Mouse (Mus musculus) common myeloid progenitor, adult 5-6 weeks (primary cell): ENCODE results near the gene Hist1h3d. TPM values are rescaled to one million over a fixed set of nuclear protein-coding genes. Genes with fewer than 3 reads are reported as not detected.
"Not testable (repeated sequence)": the region's sequence is repeated elsewhere in the genome, so short reads cannot be mapped to it uniquely, and the experiment has no call there.

Experiments used
- ATAC-seq: replicated peaks from 2 replicates; pipeline ENCODE4 v1.8.0; 2016; ENCODE audit warnings: low read depth, mild to moderate bottlenecking, moderate TSS enrichment, inconsistent platforms; ENCODE audit not compliant: poor library complexity, severe bottlenecking
- total RNA-seq: library from RNA; stranded (forward); fragments of 200-1000, 187-1606 nt; gene quantifications from 2 replicates; pipeline ENCODE4 v1.2.3, GENCODE M21; 2017

Hist1h3d gene
- total RNA-seq, 1 experiment from 2014 or later = 137 TPM

GRCm38 (mm10) chr13:23562699-23563462 is 12.7 kb upstream of the Hist1h3d start:
- ATAC-seq = peak; percentile 46

GRCm38 (mm10) chr13:23564482-23564881 is 11.1 kb upstream of the Hist1h3d start:
- ATAC-seq = no peak

DNA sequence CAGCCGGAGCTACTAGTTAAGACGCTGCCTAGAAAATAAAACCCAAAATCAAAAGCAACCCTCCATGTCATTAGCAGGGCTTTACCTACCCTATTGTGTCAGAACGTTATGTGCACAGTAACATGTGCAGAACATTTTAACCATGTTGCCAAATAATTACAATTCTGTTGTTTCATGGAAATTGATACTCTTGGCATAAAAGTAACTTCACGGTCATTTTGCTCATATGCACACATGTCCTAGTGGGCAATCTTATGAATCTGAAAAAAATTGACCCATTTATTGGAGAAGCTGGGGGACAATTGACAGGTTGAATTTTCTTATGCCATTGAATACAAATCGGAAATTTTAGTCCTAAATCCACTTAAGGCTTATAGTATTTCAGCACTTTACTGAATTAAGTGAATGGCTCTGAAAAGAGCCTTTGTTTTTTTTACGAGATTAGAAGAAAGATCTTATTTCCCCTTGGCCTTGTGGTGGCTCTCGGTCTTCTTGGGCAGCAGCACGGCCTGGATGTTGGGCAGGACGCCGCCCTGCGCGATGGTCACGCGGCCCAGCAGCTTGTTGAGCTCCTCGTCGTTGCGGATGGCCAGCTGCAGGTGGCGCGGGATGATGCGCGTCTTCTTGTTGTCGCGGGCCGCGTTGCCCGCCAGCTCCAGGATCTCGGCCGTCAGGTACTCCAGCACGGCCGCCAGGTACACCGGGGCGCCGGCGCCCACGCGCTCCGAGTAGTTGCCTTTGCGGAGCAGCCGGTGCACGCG is 5.1 kb upstream of the Hist1h3d start:
- not testable (repeated sequence) for ATAC-seq

DNA sequence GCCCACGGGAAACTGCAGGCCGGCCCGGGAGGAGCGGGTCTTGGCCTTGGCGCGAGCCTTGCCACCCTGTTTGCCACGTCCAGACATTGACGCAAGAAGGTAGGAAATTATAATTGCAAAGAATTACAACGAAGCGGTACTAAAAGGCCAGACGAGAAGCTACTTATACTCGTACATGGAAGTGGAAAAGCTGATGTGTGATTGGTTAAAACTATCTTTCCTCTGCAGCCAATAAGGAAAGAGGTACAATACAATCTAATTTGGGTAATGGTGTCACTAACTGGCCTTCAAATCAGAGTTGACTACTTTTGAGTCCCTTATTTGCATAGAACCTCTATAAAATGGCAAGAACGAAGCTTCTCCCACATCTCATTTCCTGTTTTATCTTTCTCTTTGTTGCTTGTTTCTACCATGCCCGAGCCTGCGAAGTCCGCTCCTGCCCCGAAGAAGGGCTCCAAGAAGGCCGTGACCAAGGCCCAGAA is 4.5 kb upstream of the Hist1h3d start, which contains the start of the genes Hist1h2ae and Hist1h2bg:
Hist1h2ae (minus strand) TSS at position 199 of the 482 bp plus-strand sequence.
Hist1h2bg (plus strand) TSS at position 375 of the 482 bp plus-strand sequence.
- ATAC-seq = peak; percentile 76

DNA sequence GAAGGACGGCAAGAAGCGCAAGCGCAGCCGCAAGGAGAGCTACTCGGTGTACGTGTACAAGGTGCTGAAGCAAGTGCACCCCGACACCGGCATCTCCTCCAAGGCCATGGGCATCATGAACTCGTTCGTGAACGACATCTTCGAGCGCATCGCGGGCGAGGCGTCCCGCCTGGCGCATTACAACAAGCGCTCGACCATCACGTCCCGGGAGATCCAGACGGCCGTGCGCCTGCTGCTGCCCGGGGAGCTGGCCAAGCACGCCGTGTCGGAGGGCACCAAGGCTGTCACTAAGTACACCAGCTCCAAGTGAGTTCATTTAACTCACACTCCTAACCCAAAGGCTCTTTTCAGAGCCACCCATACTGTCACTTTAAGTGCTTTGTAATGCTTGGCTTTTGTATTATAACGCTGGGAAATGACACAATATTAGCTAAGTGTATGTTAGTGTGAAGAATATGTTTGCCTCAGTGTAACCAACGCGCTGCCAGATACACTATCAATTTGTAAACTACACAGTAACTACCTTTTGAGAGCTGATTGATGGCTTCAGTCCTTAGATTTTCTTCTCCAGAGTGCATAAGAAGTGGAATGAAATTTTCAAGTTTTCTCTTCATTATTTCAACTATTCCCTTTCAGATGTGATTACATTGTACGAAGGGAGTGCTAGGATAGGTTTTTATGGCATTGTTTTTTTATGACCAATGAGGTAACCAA is 3.9 kb upstream of the Hist1h3d start:
- peak; percentile 9; the same call in 1 of the 2 replicates for ATAC-seq

- no peak for ATAC-seq
Measured at GRCm38 (mm10) chr13:23572218-23573033, 3.1 kb upstream of the Hist1h3d start.

- not testable (repeated sequence) for ATAC-seq
Measured at GRCm38 (mm10) chr13:23573034-23573897, 2.3 kb upstream of the Hist1h3d start.

- ATAC-seq = peak; percentile 70
Measured at GRCm38 (mm10) chr13:23573898-23574524, 1.6 kb upstream of the Hist1h3d start, which contains the start of the genes Hist1h2bf and Hist1h2ad. Hist1h2bf (minus strand) TSS chr13:23574196. Hist1h2ad (plus strand) TSS chr13:23574381.

- ATAC-seq = not testable (repeated sequence)
Measured at GRCm38 (mm10) chr13:23574546-23575170, 905 bp upstream of the Hist1h3d start.

DNA sequence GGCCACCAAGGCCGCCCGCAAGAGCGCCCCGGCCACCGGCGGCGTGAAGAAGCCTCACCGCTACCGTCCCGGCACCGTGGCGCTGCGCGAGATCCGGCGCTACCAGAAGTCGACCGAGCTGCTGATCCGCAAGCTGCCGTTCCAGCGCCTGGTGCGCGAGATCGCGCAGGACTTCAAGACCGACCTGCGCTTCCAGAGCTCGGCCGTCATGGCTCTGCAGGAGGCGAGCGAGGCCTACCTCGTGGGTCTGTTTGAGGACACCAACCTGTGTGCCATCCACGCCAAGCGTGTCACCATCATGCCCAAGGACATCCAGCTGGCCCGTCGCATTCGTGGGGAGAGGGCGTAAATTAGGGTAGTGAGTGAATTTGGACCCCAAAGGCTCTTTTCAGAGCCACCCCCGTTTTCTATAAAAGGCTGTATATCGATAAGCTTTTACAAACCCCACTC is 326 bp downstream of the Hist1h3d start:
- ATAC-seq = not testable (repeated sequence)

DNA sequence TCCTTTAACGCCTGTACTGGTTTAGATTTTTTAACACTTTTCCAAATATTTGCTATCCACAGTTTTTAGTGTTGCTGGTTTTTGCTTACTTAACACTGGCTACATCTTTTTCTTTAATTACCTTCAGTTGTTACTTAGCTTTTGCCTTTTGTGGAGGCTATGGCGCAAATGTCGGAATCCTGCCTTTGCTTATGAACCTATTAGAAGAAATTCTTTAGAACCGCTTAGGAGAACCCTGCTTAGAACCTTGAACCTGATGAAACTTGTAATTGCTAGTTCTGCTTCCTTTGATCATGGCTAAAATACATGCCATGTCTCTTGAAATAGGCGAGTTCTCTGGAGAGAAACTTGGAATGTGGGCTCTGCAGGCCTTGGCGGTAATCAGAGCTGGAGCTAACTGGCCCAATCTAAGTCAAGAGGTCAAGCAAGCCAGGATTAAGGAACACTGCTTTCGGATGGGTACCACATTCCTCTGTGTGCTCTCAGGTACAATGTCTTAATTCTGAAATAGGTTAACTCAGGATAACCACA is 853 bp downstream of the Hist1h3d start:
- ATAC-seq = no peak

DNA sequence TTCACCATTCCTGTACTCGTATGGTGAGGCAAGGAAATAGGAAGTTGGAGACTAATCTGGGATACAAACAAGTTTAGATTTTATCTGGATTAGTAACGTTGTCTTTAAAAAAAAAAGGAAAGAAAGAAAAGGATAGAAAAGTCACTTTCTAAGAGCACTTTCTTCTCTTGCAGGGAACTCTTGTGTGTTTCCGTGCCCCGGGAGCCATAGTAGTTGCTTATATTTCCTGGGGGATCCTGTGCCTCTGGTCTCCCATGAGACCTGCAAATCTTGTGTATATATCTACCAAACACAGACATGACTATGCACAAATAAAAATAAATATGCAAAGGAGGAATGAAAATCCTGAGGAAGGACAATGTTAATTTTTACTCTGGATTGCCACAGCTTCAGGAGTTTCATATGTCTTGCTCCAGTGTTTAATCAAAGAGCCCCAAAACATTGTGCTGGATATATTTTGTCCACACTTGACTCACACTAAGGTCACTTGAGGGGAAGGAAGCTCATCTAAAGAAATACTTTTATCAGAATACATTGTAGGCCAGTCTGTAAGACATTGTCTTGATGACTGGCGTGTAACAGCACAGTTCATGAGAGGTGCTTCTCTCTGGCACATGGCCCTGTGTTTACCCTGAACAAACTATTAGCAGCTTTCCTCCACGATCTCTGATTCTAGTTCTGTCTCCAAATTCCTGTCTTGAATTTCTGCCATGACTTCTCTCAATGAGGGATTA is 1.5 kb downstream of the Hist1h3d start:
- no peak for ATAC-seq

DNA sequence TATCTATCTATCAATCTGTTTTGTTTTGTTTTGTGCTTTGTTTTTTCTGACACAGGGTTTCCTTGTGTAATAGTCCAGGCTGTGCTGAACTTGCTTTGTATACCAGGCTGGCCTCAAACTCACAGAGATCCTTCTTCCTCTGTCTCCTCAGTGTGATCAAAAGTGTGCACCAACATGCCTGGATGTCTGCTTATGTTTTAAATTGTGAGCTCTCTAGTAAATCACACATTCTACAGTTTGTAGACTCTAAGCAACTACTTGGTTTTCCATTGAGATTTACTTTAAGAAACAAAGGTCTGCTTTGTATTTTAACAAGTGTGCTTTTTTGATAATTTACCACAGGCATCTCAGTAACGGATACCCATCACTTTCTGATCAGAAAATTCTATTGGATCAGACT is 2.3 kb downstream of the Hist1h3d start:
- no peak for ATAC-seq

GRCm38 (mm10) chr13:23581408-23582218 is 6.0 kb downstream of the Hist1h3d start, which contains the start of gene Hist1h4d:
Hist1h4d (plus strand) TSS chr13:23581598.
- peak; percentile 70 for ATAC-seq

DNA sequence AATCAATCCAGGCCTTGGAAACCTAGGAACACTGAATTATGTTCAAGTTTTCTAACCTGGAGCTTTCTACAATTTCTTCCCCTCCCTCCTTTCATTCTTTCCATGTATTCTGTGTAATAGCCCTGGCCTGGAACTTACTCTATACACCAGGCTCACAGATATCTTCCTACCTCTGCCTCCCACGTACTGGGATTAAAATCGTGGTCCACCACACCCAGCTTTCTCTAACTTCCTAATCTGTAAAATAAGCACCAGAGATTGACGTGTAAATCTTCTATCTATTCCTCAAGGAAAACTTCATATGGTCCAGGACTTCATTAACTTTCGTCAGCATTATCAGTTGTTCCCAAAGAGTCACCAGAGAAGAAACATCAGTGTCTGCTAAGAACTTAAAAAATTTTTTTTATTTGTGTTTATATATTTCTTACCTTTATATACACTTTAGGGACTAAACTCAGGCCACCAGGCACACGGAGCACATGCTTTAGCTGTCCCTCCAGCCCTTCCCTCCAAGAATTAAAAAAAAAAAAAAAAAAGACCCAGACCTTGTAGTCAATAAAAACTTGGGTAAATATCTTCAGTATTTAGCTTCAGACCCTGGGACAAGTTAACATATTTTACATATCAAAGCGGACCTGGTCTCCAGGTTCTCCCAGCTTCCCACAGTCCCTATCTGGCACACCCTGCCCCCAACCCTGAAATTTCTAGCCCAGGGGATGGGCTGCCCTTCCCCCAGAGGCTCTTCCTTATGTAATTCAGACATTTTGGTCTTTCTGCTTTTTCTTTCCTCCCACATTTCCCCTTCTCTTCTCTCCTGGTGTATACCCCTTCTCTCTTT is 6.9 kb downstream of the Hist1h3d start:
- ATAC-seq = peak; percentile 4; the same call in 1 of the 2 replicates
